Mouse (Mus musculus): ENCODE measurements around the gene Rfx3. TPM values are rescaled to one million over a fixed set of nuclear protein-coding genes. Genes with fewer than 3 reads are reported as not detected.

Gene Rfx3
- total RNA-seq, 1 experiment, result 3.2 TPM

- TF ChIP-seq ZNF384 (IDR thresholded peaks at IDR 0.05; ENCODE audit: low read depth, low read length) (no peak), ZC3H11A (IDR thresholded peaks at IDR 0.05; ENCODE audit: borderline replicate concordance, low read depth, low read length) (no peak), CHD2 (IDR thresholded peaks at IDR 0.05; ENCODE audit: low read depth, low read length) (no peak), MAFK (IDR thresholded peaks at IDR 0.05; ENCODE audit: insufficient read depth, low read depth, low read length) (no peak), HCFC1 (IDR thresholded peaks at IDR 0.05; ENCODE audit: borderline replicate concordance, insufficient read depth, low read length) (no peak)
- no peaks in the 10 kb centered on the region for H3K9me3 ChIP-seq (ENCODE audit: control insufficient read depth, insufficient read depth, low read depth, low read length)
- H3K4me3 ChIP-seq (ENCODE audit: insufficient read depth in 1 of 2, low read depth in 1 of 2, low read length in 2 of 2, poor library complexity in 1 of 2, severe bottlenecking in 1 of 2), result peak overlapping the region; percentile 83 to 85
- H3K4me1 ChIP-seq (ENCODE audit: control insufficient read depth in 2 of 2, insufficient read depth in 2 of 2, low read length in 2 of 2, poor library complexity in 1 of 2), result peaks cover 0 to 6% of the 10 kb centered on the region in 2 experiments; a peak in 2 of 4 replicates
- H3K36me3 ChIP-seq (ENCODE audit: control insufficient read depth, insufficient read depth, low read length, poor library complexity, severe bottlenecking), result no peaks in the 10 kb centered on the region
- H3K9ac ChIP-seq (ENCODE audit: insufficient read depth, low read depth, low read length, poor library complexity, severe bottlenecking), result no peak overlapping the region; the same call in 1 of the 2 replicates
- DNase-seq (ENCODE audit: low read depth, low spot score), result peak; percentile 16
- H3K27ac ChIP-seq (ENCODE audit: insufficient read depth, low read depth, low read length, poor library complexity, severe bottlenecking), result no peak overlapping the region
- in situ Hi-C loops (cut with MboI; ENCODE audit: low sequenced_read_pairs in 2 of 2, unreplicated experiment in 2 of 2), result no loop called here
Observed at GRCm38 (mm10) chr19:28009587-28010281, 1.2 kb downstream of the Rfx3 start.

- Histone ChIP-seq H3K36me3 (ENCODE audit: control insufficient read depth, insufficient read depth, low read length, poor library complexity, severe bottlenecking) (no peaks in the 10 kb centered on the region), H3K4me3 (ENCODE audit: insufficient read depth in 1 of 2, low read depth in 1 of 2, low read length in 2 of 2, poor library complexity in 1 of 2, severe bottlenecking in 1 of 2) (no peak overlapping the region), H3K4me1 (ENCODE audit: control insufficient read depth in 2 of 2, insufficient read depth in 2 of 2, low read length in 2 of 2, poor library complexity in 1 of 2) (no peaks in the 10 kb centered on the region), H3K9ac (ENCODE audit: insufficient read depth, low read depth, low read length, poor library complexity, severe bottlenecking) (no peak overlapping the region), H3K27ac (ENCODE audit: insufficient read depth, low read depth, low read length, poor library complexity, severe bottlenecking) (no peak overlapping the region), H3K9me3 (ENCODE audit: control insufficient read depth, insufficient read depth, low read depth, low read length) (no peaks in the 10 kb centered on the region)
- DNase-seq (ENCODE audit: low read depth, low spot score), result no peak
- in situ Hi-C loops (cut with MboI; ENCODE audit: low sequenced_read_pairs in 2 of 2, unreplicated experiment in 2 of 2), result no loop called here
- TF ChIP-seq MAFK (IDR thresholded peaks at IDR 0.05; ENCODE audit: insufficient read depth, low read depth, low read length) (no peak), ZC3H11A (IDR thresholded peaks at IDR 0.05; ENCODE audit: borderline replicate concordance, low read depth, low read length) (no peak), ZNF384 (IDR thresholded peaks at IDR 0.05; ENCODE audit: low read depth, low read length) (no peak), HCFC1 (IDR thresholded peaks at IDR 0.05; ENCODE audit: borderline replicate concordance, insufficient read depth, low read length) (no peak), CHD2 (IDR thresholded peaks at IDR 0.05; ENCODE audit: low read depth, low read length) (no peak)
Observed at GRCm38 (mm10) chr19:28004190-28004589, 6.8 kb downstream of the Rfx3 start.

GRCm38 (mm10) chr19:28003474-28003873, 7.5 kb downstream of the Rfx3 start:
- H3K36me3 ChIP-seq (ENCODE audit: control insufficient read depth, insufficient read depth, low read length, poor library complexity, severe bottlenecking), result no peaks in the 10 kb centered on the region
- in situ Hi-C loops (cut with MboI; ENCODE audit: low sequenced_read_pairs in 2 of 2, unreplicated experiment in 2 of 2), result no loop called here
- H3K9me3 ChIP-seq (ENCODE audit: control insufficient read depth, insufficient read depth, low read depth, low read length), result no peaks in the 10 kb centered on the region
- H3K4me3 ChIP-seq (ENCODE audit: insufficient read depth in 1 of 2, low read depth in 1 of 2, low read length in 2 of 2, poor library complexity in 1 of 2, severe bottlenecking in 1 of 2), result no peak overlapping the region
- DNase-seq (ENCODE audit: low read depth, low spot score), result no peak
- TF ChIP-seq MAFK (IDR thresholded peaks at IDR 0.05; ENCODE audit: insufficient read depth, low read depth, low read length) (no peak), CHD2 (IDR thresholded peaks at IDR 0.05; ENCODE audit: low read depth, low read length) (no peak), ZNF384 (IDR thresholded peaks at IDR 0.05; ENCODE audit: low read depth, low read length) (no peak), HCFC1 (IDR thresholded peaks at IDR 0.05; ENCODE audit: borderline replicate concordance, insufficient read depth, low read length) (no peak), ZC3H11A (IDR thresholded peaks at IDR 0.05; ENCODE audit: borderline replicate concordance, low read depth, low read length) (no peak)
- no peaks in the 10 kb centered on the region for H3K4me1 ChIP-seq (ENCODE audit: control insufficient read depth in 2 of 2, insufficient read depth in 2 of 2, low read length in 2 of 2, poor library complexity in 1 of 2)
- no peak overlapping the region for H3K9ac ChIP-seq (ENCODE audit: insufficient read depth, low read depth, low read length, poor library complexity, severe bottlenecking)
- no peak overlapping the region for H3K27ac ChIP-seq (ENCODE audit: insufficient read depth, low read depth, low read length, poor library complexity, severe bottlenecking)

- Histone ChIP-seq H3K36me3 (ENCODE audit: control insufficient read depth, insufficient read depth, low read length, poor library complexity, severe bottlenecking) (no peaks in the 10 kb centered on the region), H3K4me3 (ENCODE audit: insufficient read depth in 1 of 2, low read depth in 1 of 2, low read length in 2 of 2, poor library complexity in 1 of 2, severe bottlenecking in 1 of 2) (no peak overlapping the region), H3K9ac (ENCODE audit: insufficient read depth, low read depth, low read length, poor library complexity, severe bottlenecking) (no peak overlapping the region), H3K4me1 (ENCODE audit: control insufficient read depth in 2 of 2, insufficient read depth in 2 of 2, low read length in 2 of 2, poor library complexity in 1 of 2) (no peaks in the 10 kb centered on the region), H3K9me3 (ENCODE audit: control insufficient read depth, insufficient read depth, low read depth, low read length) (no peaks in the 10 kb centered on the region), H3K27ac (ENCODE audit: insufficient read depth, low read depth, low read length, poor library complexity, severe bottlenecking) (no peak overlapping the region)
- in situ Hi-C loops (cut with MboI; ENCODE audit: low sequenced_read_pairs in 2 of 2, unreplicated experiment in 2 of 2), result no loop called here
- no peak for TF ChIP-seq HCFC1 (IDR thresholded peaks at IDR 0.05; ENCODE audit: borderline replicate concordance, insufficient read depth, low read length)
- no peak for TF ChIP-seq ZNF384 (IDR thresholded peaks at IDR 0.05; ENCODE audit: low read depth, low read length)
- no peak for TF ChIP-seq CHD2 (IDR thresholded peaks at IDR 0.05; ENCODE audit: low read depth, low read length)
- TF ChIP-seq ZC3H11A (IDR thresholded peaks at IDR 0.05; ENCODE audit: borderline replicate concordance, low read depth, low read length), result no peak
- no peak for TF ChIP-seq MAFK (IDR thresholded peaks at IDR 0.05; ENCODE audit: insufficient read depth, low read depth, low read length)
- DNase-seq (ENCODE audit: low read depth, low spot score), result no peak
Observed at GRCm38 (mm10) chr19:28002708-28003107, 8.3 kb downstream of the Rfx3 start.
